Mouse (Mus musculus) small intestine, adult 2 months (tissue): ENCODE measurements at regions not wholly inside any gene's neighbourhood (a gene's known extent, or its start where the extent isn't known, plus 50 kb on each side); places are given as distances from the start of the nearest gene placed in this dataset.

Experiments used
- H3K27ac ChIP-seq: fragments of 200-500 bp; 2 replicates; pipeline ENCODE4 v1.5.1; 2012; ENCODE audit warnings: low read depth, low read length, control low read depth, inconsistent platforms; ENCODE audit not compliant: insufficient read depth
- H3K27me3 ChIP-seq: fragments of 200-500 bp; 2 replicates; pipeline ENCODE4 v1.6.1; 2012; ENCODE audit warnings: mild to moderate bottlenecking, moderate library complexity, low read length, inconsistent platforms; ENCODE audit not compliant: control insufficient read depth, insufficient read depth
- H3K36me3 ChIP-seq: fragments of 200-500 bp; 2 replicates; pipeline ENCODE4 v1.6.1; 2012; ENCODE audit warnings: mild to moderate bottlenecking, low read length, control low read depth, inconsistent platforms; ENCODE audit not compliant: control insufficient read depth, insufficient read depth
- H3K4me1 ChIP-seq: fragments of 200-500 bp; 2 replicates; pipeline ENCODE4 v1.6.1; 2012; ENCODE audit warnings: low read length, inconsistent platforms, mixed read lengths; ENCODE audit not compliant: control insufficient read depth, insufficient read depth, insufficient read length
- H3K4me3 ChIP-seq: fragments of 200-500 bp; 2 replicates; pipeline ENCODE4 v1.5.1; 2012; ENCODE audit warnings: low read depth, mild to moderate bottlenecking, control low read depth, inconsistent platforms, low read length, moderate library complexity
- CTCF ChIP-seq: fragments of 200-500 bp; IDR thresholded peaks from 2 replicates; pipeline ENCODE4 v1.5.1; 2012; ENCODE audit warnings: low read depth, mild to moderate bottlenecking, control low read depth, inconsistent platforms, low read length, moderate library complexity, mixed read lengths; ENCODE audit not compliant: insufficient replicate concordance, insufficient read length; ENCODE audit errors: extremely low read depth
- POLR2A ChIP-seq: fragments of 200-500 bp; IDR thresholded peaks from 2 replicates; pipeline ENCODE4 v1.6.1; 2012; ENCODE audit warnings: low read depth, mild to moderate bottlenecking, control low read depth, inconsistent platforms, low read length, moderate library complexity
- WGBS: fragments of 180-500 bp; shearing (Covaris S2); methylation state at CpG from one replicate; pipeline ENCODE4 v1.1.7; 2018; 5-methylcytosine and 5-hydroxymethylcytosine counted together

- TF ChIP-seq CTCF = no peak
- no peaks in the 10 kb centered on the region; the same call in 1 of the 2 replicates for H3K4me1 ChIP-seq
- WGBS = 52% methylated on average over 26 of the region's 26 CpGs
- no peak overlapping the region; the same call in 1 of the 2 replicates for H3K4me3 ChIP-seq
- H3K27ac ChIP-seq = no peak overlapping the region
- H3K36me3 ChIP-seq = no peaks in the 10 kb centered on the region
- H3K27me3 ChIP-seq = no peaks in the 10 kb centered on the region
Measured at GRCm38 (mm10) chr13:42565291-42566058, 114.9 kb upstream of the Phactr1 start.

GRCm38 (mm10) chr13:42570600-42571348 lies 109.6 kb upstream of the Phactr1 start:
- Histone ChIP-seq H3K4me3 (no peak overlapping the region), H3K36me3 (no peaks in the 10 kb centered on the region), H3K4me1 (no peaks in the 10 kb centered on the region; the same call in 1 of the 2 replicates), H3K27me3 (no peaks in the 10 kb centered on the region), H3K27ac (no peak overlapping the region)
- TF ChIP-seq POLR2A (no peak), CTCF (no peak)
- 32% methylated on average over 10 of the region's 10 CpGs for WGBS

- no peaks in the 10 kb centered on the region; the same call in 1 of the 2 replicates for H3K4me1 ChIP-seq
- H3K27me3 ChIP-seq = no peaks in the 10 kb centered on the region
- H3K36me3 ChIP-seq = no peaks in the 10 kb centered on the region
- TF ChIP-seq POLR2A (no peak), CTCF (no peak)
- WGBS = 41% methylated on average over 4 of the region's 4 CpGs
- no peak overlapping the region for H3K27ac ChIP-seq
- H3K4me3 ChIP-seq = no peak overlapping the region
Measured at GRCm38 (mm10) chr13:42574189-42574588, 106.2 kb upstream of the Phactr1 start.

GRCm38 (mm10) chr13:42575725-42576426 lies 104.5 kb upstream of the Phactr1 start:
- 36% methylated on average over 16 of the region's 16 CpGs for WGBS
- TF ChIP-seq CTCF (peak; percentile 92; the same call in 1 of the 2 replicates), POLR2A (no peak)

GRCm38 (mm10) chr13:42579471-42579870 lies 101.0 kb upstream of the Phactr1 start:
- Histone ChIP-seq H3K27ac (no peak overlapping the region), H3K4me1 (no peaks in the 10 kb centered on the region), H3K36me3 (no peaks in the 10 kb centered on the region), H3K27me3 (no peaks in the 10 kb centered on the region), H3K4me3 (no peak overlapping the region)
- 18% methylated on average over 3 of the region's 3 CpGs for WGBS
- TF ChIP-seq POLR2A (no peak), CTCF (no peak)

More at GRCm38 (mm10) chr13:42575725-42576426, 104.5 kb upstream of the Phactr1 start:
- Histone ChIP-seq H3K4me1 (no peaks in the 10 kb centered on the region), H3K27me3 (no peaks in the 10 kb centered on the region), H3K36me3 (no peaks in the 10 kb centered on the region), H3K4me3 (no peak overlapping the region), H3K27ac (no peak overlapping the region)

GRCm38 (mm10) chr13:42589136-42589535 lies 91.3 kb upstream of the Phactr1 start:
- no peak overlapping the region for H3K27ac ChIP-seq
- no peaks in the 10 kb centered on the region for H3K27me3 ChIP-seq
- H3K36me3 ChIP-seq = no peaks in the 10 kb centered on the region
- H3K4me3 ChIP-seq = no peak overlapping the region
- 77% methylated on average over 2 of the region's 2 CpGs for WGBS
- no peak for TF ChIP-seq POLR2A
- peak; percentile 26; the same call in 1 of the 2 replicates for TF ChIP-seq CTCF
- no peaks in the 10 kb centered on the region for H3K4me1 ChIP-seq
